Mouse (Mus musculus): Measurements from ENCODE around the gene Atp6v1g2.
A peak's percentile ranks its signal among the peaks of the same experiment; 100 is the strongest.

DNA sequence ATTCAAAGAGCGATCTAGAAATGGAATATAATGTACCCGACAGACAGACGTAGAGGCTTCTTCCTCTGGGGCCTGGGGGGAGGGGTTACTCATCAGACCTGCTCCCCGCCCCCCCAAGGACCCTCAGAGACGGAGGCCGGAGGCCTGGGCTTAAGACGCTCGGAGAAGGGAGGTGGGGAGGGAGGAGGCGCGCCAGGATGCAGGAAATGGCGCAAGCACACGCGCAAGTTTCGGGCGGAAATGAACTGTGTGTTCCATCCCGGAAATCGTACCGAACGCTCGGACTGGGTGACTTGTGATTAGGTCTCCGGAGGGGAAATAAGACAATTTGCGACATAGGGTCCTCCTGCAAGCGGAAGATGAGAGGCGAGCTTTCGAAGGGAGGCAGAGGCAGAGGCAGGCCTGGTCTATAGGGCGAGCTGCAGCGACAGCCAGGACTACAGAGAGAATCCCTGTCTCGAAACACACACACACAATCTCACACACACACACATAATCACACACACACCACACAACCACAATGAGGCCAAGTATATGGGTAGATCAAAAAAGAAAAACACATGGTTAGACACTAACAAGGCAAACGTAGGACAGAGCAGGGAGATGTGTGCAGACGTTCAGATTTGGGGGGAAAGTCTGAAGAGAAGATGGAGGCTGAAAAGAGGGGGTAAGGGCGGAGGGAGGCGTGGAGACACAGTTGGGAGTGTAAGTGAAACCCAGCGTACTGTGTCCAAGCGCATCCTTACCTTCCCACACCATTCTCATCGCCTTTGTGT, 2.3 kb downstream of the Atp6v1g2 start, which contains the start of gene Nfkbil1:
- no peak for TF ChIP-seq CTCF (IDR thresholded peaks at IDR 0.05; ENCODE audit: low read depth, low read length)
- TF ChIP-seq EP300 (IDR thresholded peaks at IDR 0.05; ENCODE audit: insufficient read depth, low read depth, low read length), result 0 out of 2 replicates have a peak, but pooled peaks have one; percentile 53

Data from ES-Bruce4 (cell line).